Mouse (Mus musculus) limb, embryonic 12.5 days (tissue): ENCODE measurements around the gene Eif4h. TPM values are rescaled to one million over a fixed set of nuclear protein-coding genes. Genes with fewer than 3 reads are reported as not detected.
A peak's percentile ranks its signal among the peaks of the same experiment; 100 is the strongest.

Experiments used
- ATAC-seq: fragments of 200-750 bp; cut with Nextera tagmentation; 2 replicates; pipeline ENCODE4 v1.8.0; 2017; ENCODE audit warnings: low read depth, moderate TSS enrichment; ENCODE audit not compliant: insufficient number of reproducible peaks, insufficient read depth, low FRiP score, low TSS enrichment
- H3K27ac ChIP-seq: fragments of 300-500 bp; sonication (generic); 2 replicates; pipeline ENCODE4 v1.5.1; 2016; ENCODE audit warnings: mild to moderate bottlenecking, moderate library complexity
- H3K27me3 ChIP-seq: fragments of 300-500 bp; sonication (generic); 2 replicates; pipeline ENCODE4 v1.6.1; 2016; ENCODE audit warnings: mild to moderate bottlenecking, moderate library complexity
- H3K36me3 ChIP-seq: fragments of 300-500 bp; sonication (generic); 2 replicates; pipeline ENCODE4 v1.6.1; 2016; ENCODE audit warnings: mild to moderate bottlenecking, moderate library complexity
- H3K4me1 ChIP-seq: fragments of 300-500 bp; sonication (generic); replicated peaks from 2 replicates; pipeline ENCODE4 v1.6.1; 2016
- H3K4me2 ChIP-seq: fragments of 300-500 bp; sonication (generic); 2 replicates; pipeline ENCODE4 v1.6.1; 2016; ENCODE audit warnings: mild to moderate bottlenecking, moderate library complexity
- H3K4me3 ChIP-seq: fragments of 300-500 bp; sonication (generic); replicated peaks from 2 replicates; pipeline ENCODE4 v1.5.1; 2016; ENCODE audit warnings: mild to moderate bottlenecking
- H3K9ac ChIP-seq: fragments of 300-500 bp; sonication (generic); replicated peaks from 2 replicates; pipeline ENCODE4 v1.6.1; 2016; ENCODE audit warnings: mild to moderate bottlenecking, moderate library complexity
- H3K9me3 ChIP-seq: fragments of 300-500 bp; sonication (generic); 2 replicates; pipeline ENCODE4 v1.6.1; 2016; ENCODE audit warnings: mild to moderate bottlenecking, moderate library complexity
- WGBS: fragments of 180-500 bp; shearing (Covaris S2); methylation state at CpG from one replicate; pipeline ENCODE4 v1.1.7; 2016; 5-methylcytosine and 5-hydroxymethylcytosine counted together
- polyA plus RNA-seq: library from polyadenylated mRNA; unstranded; fragments of >200 nt; fragmentation: Nextera tagmentation; extraction: Ambion mirVana; gene quantifications from 2 replicates; pipeline ENCODE4 v1.2.1, GENCODE M21; 2016

The Eif4h gene
- polyA plus RNA-seq, 1 experiment from 2014 or later, result 531 TPM

DNA sequence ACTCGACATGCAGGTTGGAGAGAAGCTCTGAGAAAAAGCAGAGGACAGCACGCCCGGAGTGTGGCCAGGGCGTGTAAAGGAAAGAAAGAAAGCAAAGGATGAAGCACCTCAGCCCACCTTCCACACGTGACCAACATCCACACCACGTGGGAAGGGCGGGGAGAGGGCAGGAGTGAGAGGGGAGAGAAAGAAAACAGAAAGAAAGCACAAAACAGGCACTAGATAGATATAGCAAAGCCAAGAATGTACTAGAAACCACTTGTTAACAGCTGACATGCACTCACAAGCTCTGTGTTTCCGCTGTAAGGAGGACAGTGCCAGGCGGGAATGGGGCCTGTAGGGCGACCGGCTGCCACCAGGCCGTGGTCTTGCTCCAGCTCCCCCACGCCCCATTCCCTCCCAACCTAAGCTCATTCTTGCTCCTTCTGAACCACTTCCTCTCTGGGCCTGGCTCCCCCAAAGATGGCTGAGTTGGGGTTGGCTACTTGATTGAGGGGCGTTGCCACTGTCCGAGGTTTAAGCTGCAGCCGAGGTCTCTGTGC, 18.1 kb downstream of the Eif4h start:
- no peak for ATAC-seq
- Histone ChIP-seq H3K4me2 (no peak overlapping the region), H3K36me3 (peaks cover 95% of the 10 kb centered on the region)

DNA sequence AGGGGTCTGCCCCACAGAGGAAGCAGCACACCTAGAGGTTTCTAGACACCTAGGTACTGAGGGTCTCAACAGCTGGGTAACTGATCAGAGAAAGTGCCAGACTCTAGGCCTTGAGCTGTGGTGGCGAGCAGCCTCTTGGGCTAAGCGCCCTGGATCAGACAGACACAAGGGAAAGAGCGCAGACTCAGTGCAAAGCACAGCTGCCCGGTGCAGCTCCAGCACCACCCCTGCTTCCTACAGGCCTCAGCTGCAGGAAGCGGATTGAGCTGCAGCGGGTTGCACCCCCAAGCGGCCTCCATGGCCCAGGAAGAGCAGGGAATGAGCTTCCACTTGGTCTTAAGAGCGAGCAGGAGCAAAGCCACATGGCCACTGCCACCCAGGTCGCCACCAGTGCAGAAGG, 18.8 kb downstream of the Eif4h start:
- H3K4me1 ChIP-seq, result no peaks in the 10 kb centered on the region
- H3K4me3 ChIP-seq, result no peak overlapping the region
- no peaks in the 10 kb centered on the region for H3K9me3 ChIP-seq
- 96% methylated on average over 9 of the region's 9 CpGs for WGBS
- H3K36me3 ChIP-seq, result peaks cover 92% of the 10 kb centered on the region
- H3K27me3 ChIP-seq, result no peaks in the 10 kb centered on the region
- no peak overlapping the region for H3K4me2 ChIP-seq
- H3K27ac ChIP-seq, result no peak overlapping the region
- H3K9ac ChIP-seq, result no peak overlapping the region
- no peak for ATAC-seq

More for the DNA sequence above, 18.1 kb downstream of the Eif4h start:
- Histone ChIP-seq H3K27ac (no peak overlapping the region), H3K27me3 (no peaks in the 10 kb centered on the region), H3K9ac (no peak overlapping the region), H3K4me1 (no peaks in the 10 kb centered on the region), H3K9me3 (no peaks in the 10 kb centered on the region), H3K4me3 (no peak overlapping the region)
- 93% methylated on average over 16 of the region's 16 CpGs for WGBS

DNA sequence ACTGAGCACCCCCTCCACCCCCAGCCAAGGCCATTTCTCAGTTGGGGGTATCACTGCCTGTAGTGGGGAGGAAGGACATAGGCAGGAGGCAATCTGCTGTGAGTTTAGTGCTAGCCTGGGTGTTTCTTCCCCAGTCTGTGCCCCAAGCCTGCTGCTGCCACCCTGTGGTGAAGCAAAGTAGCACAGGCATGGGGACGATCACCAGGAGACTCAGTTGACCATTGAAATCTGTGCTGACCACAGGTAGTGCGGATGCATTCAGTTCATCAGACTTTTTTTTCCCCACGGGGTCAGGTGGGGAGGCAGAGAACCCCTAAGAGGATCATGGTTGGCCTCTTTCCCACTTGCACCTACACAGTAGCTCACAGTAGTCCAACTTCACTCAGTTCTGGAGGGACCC, 22.2 kb downstream of the Eif4h start:
- WGBS, result 61% methylated on average over 3 of the region's 3 CpGs
- Histone ChIP-seq H3K4me2 (no peak overlapping the region), H3K4me3 (no peak overlapping the region), H3K9ac (no peak overlapping the region), H3K4me1 (no peaks in the 10 kb centered on the region), H3K27ac (no peak overlapping the region), H3K36me3 (peaks cover 69% of the 10 kb centered on the region), H3K9me3 (no peaks in the 10 kb centered on the region), H3K27me3 (no peaks in the 10 kb centered on the region)
- ATAC-seq, result no peak

GRCm38 (mm10) chr5:134615780-134616179, 23.5 kb downstream of the Eif4h start:
- Histone ChIP-seq H3K4me2 (no peak overlapping the region), H3K9me3 (no peaks in the 10 kb centered on the region), H3K9ac (no peak overlapping the region), H3K4me3 (no peak overlapping the region), H3K27me3 (no peaks in the 10 kb centered on the region), H3K4me1 (no peaks in the 10 kb centered on the region), H3K27ac (no peak overlapping the region), H3K36me3 (peaks cover 56% of the 10 kb centered on the region)
- no peak for ATAC-seq
- WGBS, result 89% methylated on average over 4 of the region's 4 CpGs

DNA sequence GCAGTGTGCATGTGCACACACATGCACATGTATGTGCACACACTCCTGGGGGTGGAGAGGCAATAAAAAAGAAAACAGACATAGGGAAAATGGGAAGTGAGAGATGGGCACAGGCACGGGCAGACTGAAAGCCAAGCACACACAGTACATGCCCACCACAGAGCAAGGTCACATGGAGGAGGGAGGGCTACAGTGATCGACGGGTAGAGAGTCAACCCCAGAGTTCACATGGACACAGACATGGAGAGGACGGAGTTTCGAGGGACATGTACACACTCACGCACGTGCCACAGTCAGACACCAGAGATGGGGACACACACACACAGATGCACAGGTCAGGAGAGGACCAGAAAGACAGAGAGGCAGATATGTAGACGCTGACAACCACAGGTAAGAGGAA, 23.9 kb downstream of the Eif4h start:
- Histone ChIP-seq H3K9ac (no peak overlapping the region), H3K36me3 (peaks cover 52% of the 10 kb centered on the region), H3K27ac (no peak overlapping the region), H3K4me3 (no peak overlapping the region), H3K9me3 (no peaks in the 10 kb centered on the region), H3K27me3 (no peaks in the 10 kb centered on the region), H3K4me1 (no peaks in the 10 kb centered on the region), H3K4me2 (no peak overlapping the region)
- no peak for ATAC-seq
- 87% methylated on average over 8 of the region's 8 CpGs for WGBS

DNA sequence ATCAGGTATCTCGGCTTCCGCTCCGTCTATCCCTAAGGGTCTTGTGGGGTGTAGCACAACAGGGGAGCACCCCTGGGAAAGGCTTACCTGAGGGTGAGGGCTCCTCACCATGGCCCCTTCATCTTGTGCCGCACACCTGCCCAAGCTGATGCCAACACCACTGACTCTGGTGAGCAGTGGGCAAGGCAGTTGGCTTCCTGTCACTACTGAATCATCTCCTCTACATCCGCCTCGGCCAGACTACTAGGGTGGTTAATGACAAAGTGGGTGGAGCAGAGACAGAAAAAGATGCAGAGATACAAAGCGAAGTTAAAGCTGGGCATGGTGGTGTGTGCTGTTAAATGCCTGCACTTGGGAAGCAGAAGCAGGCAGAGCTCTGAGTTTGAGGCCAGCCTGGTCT, 24.5 kb downstream of the Eif4h start, which contains the start of gene Lat2:
Lat2 (minus strand) TSS at position 224 of the 400 bp plus-strand sequence.
- no peak for ATAC-seq
- Histone ChIP-seq H3K4me3 (no peak within 1 kb of the TSS), H3K36me3 (peaks cover 46% of the 10 kb centered on the region), H3K27me3 (no peaks in the 10 kb centered on the region), H3K9me3 (no peaks in the 10 kb centered on the region), H3K4me1 (no peaks in the 10 kb centered on the region), H3K27ac (0 out of 2 replicates have a peak within 1 kb of the TSS, but pooled peaks have one; percentile 29), H3K9ac (no peak within 1 kb of the TSS), H3K4me2 (no peak within 1 kb of the TSS)
- WGBS, result 80% methylated on average over 7 of the region's 7 CpGs

GRCm38 (mm10) chr5:134614296-134614695, 25.0 kb downstream of the Eif4h start:
- Histone ChIP-seq H3K9ac (no peak overlapping the region), H3K4me1 (no peaks in the 10 kb centered on the region), H3K4me3 (no peak overlapping the region), H3K36me3 (peaks cover 41% of the 10 kb centered on the region), H3K4me2 (no peak overlapping the region), H3K27ac (no peak overlapping the region), H3K27me3 (no peaks in the 10 kb centered on the region), H3K9me3 (no peaks in the 10 kb centered on the region)
- no peak for ATAC-seq
- 91% methylated on average over 8 of the region's 8 CpGs for WGBS

DNA sequence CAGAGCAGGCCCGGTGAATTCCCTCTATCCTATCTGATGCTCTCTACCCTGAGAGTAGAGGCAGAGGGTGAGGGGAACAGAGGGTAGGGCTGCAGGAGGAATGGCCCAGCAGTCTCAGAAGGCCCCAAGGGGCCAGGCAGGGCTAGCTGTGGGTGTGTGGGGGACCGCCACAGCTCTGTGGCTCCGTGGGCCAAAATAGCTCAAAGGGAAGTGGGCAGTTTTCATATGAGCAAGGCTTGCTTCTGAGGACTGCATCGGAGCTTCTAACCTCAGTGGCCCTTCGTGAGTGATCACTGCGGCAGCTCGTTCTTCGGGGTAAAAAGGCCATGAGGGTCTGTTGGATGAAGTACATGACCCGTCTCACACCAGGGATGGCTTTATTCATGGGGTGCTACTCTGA, 25.6 kb downstream of the Eif4h start:
- Histone ChIP-seq H3K9ac (no peak overlapping the region), H3K9me3 (no peaks in the 10 kb centered on the region)

DNA sequence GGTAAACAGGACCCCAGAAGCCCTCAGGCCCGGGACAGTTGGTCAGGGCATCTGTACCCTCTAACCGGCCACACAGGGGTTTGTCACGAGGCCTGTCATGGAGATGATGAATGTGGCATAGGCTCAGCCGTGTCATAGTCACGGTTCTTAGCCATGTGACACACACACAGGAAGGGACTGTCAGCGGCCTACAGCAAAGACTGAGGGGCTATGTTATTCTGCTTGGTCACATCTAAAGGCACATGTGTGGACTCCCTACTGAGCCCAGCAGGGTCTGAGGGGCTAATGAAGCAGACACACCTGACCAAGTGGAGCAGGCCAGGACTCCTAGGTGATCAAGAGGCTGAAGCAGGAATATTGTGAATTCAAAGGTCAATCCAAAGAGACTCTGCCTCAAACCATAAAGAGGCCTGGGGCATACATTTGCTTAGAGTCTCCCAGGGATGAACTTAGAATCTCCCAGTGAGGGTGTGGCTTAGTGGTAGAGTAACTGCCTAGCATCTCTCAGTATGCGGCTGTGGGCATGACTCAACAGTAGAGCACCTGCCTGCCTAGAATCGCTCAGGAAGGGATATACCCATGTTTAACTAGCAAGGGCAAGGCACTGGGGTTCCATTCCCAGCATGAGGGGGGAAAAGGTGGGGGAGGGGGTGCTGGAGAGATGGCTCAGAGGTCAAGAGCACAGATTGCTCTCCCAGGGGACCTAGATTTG, 27.3 kb downstream of the Eif4h start:
- WGBS, result 62% methylated on average over 8 of the region's 8 CpGs
- no peaks in the 10 kb centered on the region for H3K4me1 ChIP-seq
- no peak for ATAC-seq
- no peak overlapping the region for H3K4me2 ChIP-seq
- H3K4me3 ChIP-seq, result no peak overlapping the region
- H3K36me3 ChIP-seq, result peaks cover 19% of the 10 kb centered on the region
- H3K9ac ChIP-seq, result no peak overlapping the region
- H3K27me3 ChIP-seq, result no peaks in the 10 kb centered on the region
- 0 out of 2 replicates have a peak overlapping the region, but pooled peaks have one; percentile 23 for H3K27ac ChIP-seq
- H3K9me3 ChIP-seq, result no peaks in the 10 kb centered on the region

More for the DNA sequence above, 25.6 kb downstream of the Eif4h start:
- Histone ChIP-seq H3K4me1 (no peaks in the 10 kb centered on the region), H3K27ac (0 out of 2 replicates have a peak overlapping the region, but pooled peaks have one; percentile 35), H3K4me3 (no peak overlapping the region), H3K27me3 (no peaks in the 10 kb centered on the region), H3K36me3 (peaks cover 35% of the 10 kb centered on the region), H3K4me2 (no peak overlapping the region)
- ATAC-seq, result no peak
- WGBS, result 85% methylated on average over 9 of the region's 9 CpGs

GRCm38 (mm10) chr5:134609916-134610643, 29.2 kb downstream of the Eif4h start:
- Histone ChIP-seq H3K4me2 (no peak overlapping the region), H3K9me3 (no peaks in the 10 kb centered on the region), H3K9ac (no peak overlapping the region), H3K4me1 (no peaks in the 10 kb centered on the region), H3K4me3 (no peak overlapping the region), H3K27ac (no peak overlapping the region), H3K36me3 (peaks cover 7% of the 10 kb centered on the region), H3K27me3 (no peaks in the 10 kb centered on the region)
- ATAC-seq, result no peak
- 83% methylated on average over 12 of the region's 12 CpGs for WGBS

DNA sequence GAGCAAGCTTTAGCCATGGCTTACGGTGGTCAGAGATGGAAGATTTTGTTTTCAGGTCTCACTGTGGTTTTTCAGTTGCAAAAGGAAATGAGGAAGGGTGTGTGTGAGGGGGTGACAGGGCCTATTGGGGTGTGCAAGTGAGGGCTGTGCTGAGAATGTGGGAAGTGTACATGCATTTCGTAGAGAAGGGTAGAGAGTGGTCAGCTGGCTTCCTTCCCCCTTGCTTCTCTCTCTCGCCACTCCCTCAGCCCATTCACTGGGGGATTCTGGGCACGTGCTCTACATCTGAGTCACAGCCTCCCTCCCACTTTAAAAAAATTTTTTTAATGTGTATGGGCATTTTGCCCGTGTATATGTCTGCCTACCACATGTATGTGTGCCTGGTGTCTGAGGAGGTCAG, 32.2 kb downstream of the Eif4h start:
- H3K36me3 ChIP-seq, result 0 out of 2 replicates have a peak, but pooled peaks cover 3% of the 10 kb centered on the region
- no peaks in the 10 kb centered on the region for H3K9me3 ChIP-seq
- 70% methylated on average over 5 of the region's 5 CpGs for WGBS
- H3K27ac ChIP-seq, result no peak overlapping the region
- no peak overlapping the region for H3K4me2 ChIP-seq
- no peak for ATAC-seq
- no peak overlapping the region for H3K4me3 ChIP-seq
- H3K27me3 ChIP-seq, result no peaks in the 10 kb centered on the region
- no peaks in the 10 kb centered on the region for H3K4me1 ChIP-seq
- H3K9ac ChIP-seq, result no peak overlapping the region; the same call in 1 of the 2 replicates
